Mouse (Mus musculus): ENCODE measurements around the gene Stk4. TPM values are rescaled to one million over a fixed set of nuclear protein-coding genes. Genes with fewer than 3 reads are reported as not detected.

Stk4 gene
- polyA plus RNA-seq, 2 experiments: 16.1 to 23.2 TPM

DNA sequence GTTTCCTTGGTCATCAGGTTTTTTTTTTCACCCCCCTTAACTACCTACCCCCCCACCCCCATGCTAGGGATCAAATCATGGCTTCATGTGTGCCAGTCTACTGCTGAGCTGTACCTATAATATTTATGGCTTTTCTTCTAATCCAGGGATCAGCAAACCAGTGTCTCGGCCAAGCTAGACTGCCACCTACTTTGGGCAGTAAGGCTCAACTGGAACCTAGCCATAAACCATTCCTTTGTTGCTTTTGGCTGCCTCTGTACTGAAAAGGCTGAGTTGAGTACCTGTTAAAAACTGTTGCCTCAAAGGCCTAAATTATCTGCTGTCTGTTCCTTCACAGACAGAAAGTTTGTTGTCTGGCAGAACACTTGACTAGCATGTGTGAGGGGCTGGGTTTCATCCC lies 31.8 kb downstream of the Stk4 start:
- Histone ChIP-seq H3K27ac (replicated peaks; ENCODE audit: low read depth, low read length) (no peak overlapping the region), H3K4me3 (replicated peaks; ENCODE audit: low read length) (no peak overlapping the region), H3K9me3 (ENCODE audit: control insufficient read depth, low read length) (no peaks in the 10 kb centered on the region), H3K27me3 (ENCODE audit: control insufficient read depth, insufficient read depth, low read length) (no peaks in the 10 kb centered on the region), H3K36me3 (ENCODE audit: control insufficient read depth, insufficient read depth, low read length) (peaks cover 52% of the 10 kb centered on the region), H3K9ac (ENCODE audit: low read depth, low read length, severe bottlenecking) (no peak overlapping the region), H3K4me1 (ENCODE audit: control insufficient read depth, insufficient read depth, low read length) (peaks cover 7% of the 10 kb centered on the region; the same call in 1 of the 2 replicates), H3K4me2 (replicated peaks; ENCODE audit: low read depth, low read length, severe bottlenecking) (no peak overlapping the region)
- no peak for ATAC-seq (ENCODE audit: low FRiP score, low read depth)
- DNase-seq (ENCODE audit: low spot score): no peak
- 64% methylated on average over 1 of the region's 1 CpGs for WGBS
- no peak for TF ChIP-seq POLR2A (IDR thresholded peaks at IDR 0.05; ENCODE audit: borderline replicate concordance, extremely low read depth, insufficient read depth, insufficient read length)

DNA sequence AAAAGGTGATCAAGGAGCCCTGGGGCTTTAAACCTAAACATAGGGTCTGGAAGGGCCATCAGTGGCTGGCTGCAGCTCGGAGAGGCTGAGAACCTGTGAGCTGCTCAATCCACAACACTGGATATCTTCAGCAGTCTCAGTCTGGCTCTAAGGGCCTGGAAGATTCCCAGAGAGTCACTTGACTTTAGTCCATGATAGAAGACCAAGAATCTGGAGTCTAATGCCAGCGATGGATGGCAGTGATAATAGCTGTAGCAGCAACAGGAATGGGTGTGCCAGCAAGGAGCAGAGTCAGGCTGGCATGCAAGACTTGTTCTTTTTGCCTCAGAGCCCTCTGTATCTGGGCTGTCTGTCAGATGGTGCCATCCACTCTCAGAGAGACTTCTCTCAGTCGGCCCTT lies 32.2 kb downstream of the Stk4 start:
- WGBS: 77% methylated on average over 3 of the region's 3 CpGs
- no peak for ATAC-seq (ENCODE audit: low FRiP score, low read depth)

DNA sequence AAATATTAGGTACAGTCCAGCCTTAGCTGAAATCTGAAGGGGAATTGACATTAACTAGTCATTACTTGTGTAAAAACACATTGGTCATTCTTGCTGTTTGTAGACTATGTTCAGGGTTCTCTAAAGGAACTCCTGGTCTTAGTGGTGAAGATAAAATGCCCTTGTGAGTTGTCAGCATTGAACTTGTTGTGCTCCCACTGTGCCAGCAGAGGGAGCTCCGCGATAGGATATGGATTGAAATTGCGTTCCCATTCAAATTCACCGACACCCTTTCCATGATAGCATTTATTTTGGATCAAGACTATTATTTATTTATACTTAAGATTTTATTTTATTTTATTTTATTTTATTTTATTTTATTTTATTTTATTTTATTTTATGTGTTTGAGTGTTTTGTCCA lies 33.4 kb downstream of the Stk4 start:
- DNase-seq (ENCODE audit: low spot score) (peak; percentile 69), ATAC-seq (ENCODE audit: low FRiP score, low read depth) (peak; percentile 2; the same call in 1 of the 2 replicates)
- Histone ChIP-seq H3K9me3 (ENCODE audit: control insufficient read depth, low read length) (no peaks in the 10 kb centered on the region), H3K27me3 (ENCODE audit: control insufficient read depth, insufficient read depth, low read length) (no peaks in the 10 kb centered on the region), H3K9ac (ENCODE audit: low read depth, low read length, severe bottlenecking) (no peak overlapping the region), H3K36me3 (ENCODE audit: control insufficient read depth, insufficient read depth, low read length) (peaks cover 45% of the 10 kb centered on the region), H3K4me3 (replicated peaks; ENCODE audit: low read length) (no peak overlapping the region), H3K27ac (replicated peaks; ENCODE audit: low read depth, low read length) (no peak overlapping the region), H3K4me2 (replicated peaks; ENCODE audit: low read depth, low read length, severe bottlenecking) (no peak overlapping the region), H3K4me1 (ENCODE audit: control insufficient read depth, insufficient read depth, low read length) (peaks cover 20% of the 10 kb centered on the region)
- WGBS: 25% methylated on average over 4 of the region's 4 CpGs
- no peak for TF ChIP-seq POLR2A (IDR thresholded peaks at IDR 0.05; ENCODE audit: borderline replicate concordance, extremely low read depth, insufficient read depth, insufficient read length)

More for the DNA sequence above, 32.2 kb downstream of the Stk4 start:
- H3K9me3 ChIP-seq (ENCODE audit: control insufficient read depth, low read length): no peaks in the 10 kb centered on the region
- H3K9ac ChIP-seq (ENCODE audit: low read depth, low read length, severe bottlenecking): no peak overlapping the region
- no peak overlapping the region for H3K4me3 ChIP-seq (replicated peaks; ENCODE audit: low read length)
- H3K4me2 ChIP-seq (replicated peaks; ENCODE audit: low read depth, low read length, severe bottlenecking): no peak overlapping the region
- no peak overlapping the region for H3K27ac ChIP-seq (replicated peaks; ENCODE audit: low read depth, low read length)
- peaks cover 10% of the 10 kb centered on the region for H3K4me1 ChIP-seq (ENCODE audit: control insufficient read depth, insufficient read depth, low read length)
- H3K36me3 ChIP-seq (ENCODE audit: control insufficient read depth, insufficient read depth, low read length): peaks cover 52% of the 10 kb centered on the region
- no peak for TF ChIP-seq POLR2A (IDR thresholded peaks at IDR 0.05; ENCODE audit: borderline replicate concordance, extremely low read depth, insufficient read depth, insufficient read length)
- no peak for DNase-seq (ENCODE audit: low spot score)
- no peaks in the 10 kb centered on the region for H3K27me3 ChIP-seq (ENCODE audit: control insufficient read depth, insufficient read depth, low read length)

DNA sequence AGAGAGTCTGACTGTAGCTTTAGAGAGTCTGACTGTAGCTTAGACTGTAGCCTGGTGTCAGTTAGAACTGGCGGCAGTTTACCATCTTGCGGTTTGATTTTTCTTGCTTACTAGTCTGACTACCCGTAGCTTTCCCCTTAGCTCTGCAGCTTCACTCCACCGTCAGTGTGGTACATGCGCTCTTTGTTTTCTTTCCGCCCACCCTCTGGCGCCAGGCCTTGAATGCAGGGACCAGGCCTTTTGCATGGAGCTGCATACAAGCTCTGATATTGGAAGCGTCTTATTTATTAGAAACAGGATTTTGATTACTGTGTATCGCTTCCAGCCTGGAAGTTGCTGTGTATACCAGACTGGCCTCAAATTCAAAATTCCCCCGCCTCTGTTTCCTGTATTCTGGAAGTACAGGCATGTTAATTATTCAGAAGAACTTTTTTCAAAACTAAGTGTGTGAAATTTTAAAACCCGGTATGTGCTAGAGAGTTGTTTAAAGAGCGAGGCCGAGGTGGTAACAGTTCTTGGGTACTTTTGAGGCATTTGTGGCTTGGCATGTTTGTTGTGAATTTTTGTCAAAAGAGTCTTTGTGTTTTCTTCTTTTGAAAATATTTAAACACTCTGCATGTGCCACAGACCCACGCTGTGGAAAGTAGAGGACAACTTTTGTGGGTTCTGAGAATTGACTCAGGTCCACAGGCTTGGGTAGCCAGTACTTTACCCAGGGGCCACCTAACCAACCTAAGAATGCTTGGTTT lies 36.3 kb downstream of the Stk4 start:
- Histone ChIP-seq H3K27me3 (ENCODE audit: control insufficient read depth, insufficient read depth, low read length) (no peaks in the 10 kb centered on the region), H3K4me3 (replicated peaks; ENCODE audit: low read length) (no peak overlapping the region), H3K4me2 (replicated peaks; ENCODE audit: low read depth, low read length, severe bottlenecking) (no peak overlapping the region), H3K36me3 (ENCODE audit: control insufficient read depth, insufficient read depth, low read length) (peaks cover 21% of the 10 kb centered on the region; the same call in 1 of the 2 replicates), H3K9me3 (ENCODE audit: control insufficient read depth, low read length) (no peaks in the 10 kb centered on the region), H3K9ac (ENCODE audit: low read depth, low read length, severe bottlenecking) (no peak overlapping the region), H3K4me1 (ENCODE audit: control insufficient read depth, insufficient read depth, low read length) (peaks cover 24% of the 10 kb centered on the region), H3K27ac (replicated peaks; ENCODE audit: low read depth, low read length) (peak overlapping the region; percentile 14)
- no peak for DNase-seq (ENCODE audit: low spot score)
- WGBS: 74% methylated on average over 14 of the region's 14 CpGs
- no peak for ATAC-seq (ENCODE audit: low FRiP score, low read depth)
- TF ChIP-seq POLR2A (IDR thresholded peaks at IDR 0.05; ENCODE audit: borderline replicate concordance, extremely low read depth, insufficient read depth, insufficient read length): no peak

DNA sequence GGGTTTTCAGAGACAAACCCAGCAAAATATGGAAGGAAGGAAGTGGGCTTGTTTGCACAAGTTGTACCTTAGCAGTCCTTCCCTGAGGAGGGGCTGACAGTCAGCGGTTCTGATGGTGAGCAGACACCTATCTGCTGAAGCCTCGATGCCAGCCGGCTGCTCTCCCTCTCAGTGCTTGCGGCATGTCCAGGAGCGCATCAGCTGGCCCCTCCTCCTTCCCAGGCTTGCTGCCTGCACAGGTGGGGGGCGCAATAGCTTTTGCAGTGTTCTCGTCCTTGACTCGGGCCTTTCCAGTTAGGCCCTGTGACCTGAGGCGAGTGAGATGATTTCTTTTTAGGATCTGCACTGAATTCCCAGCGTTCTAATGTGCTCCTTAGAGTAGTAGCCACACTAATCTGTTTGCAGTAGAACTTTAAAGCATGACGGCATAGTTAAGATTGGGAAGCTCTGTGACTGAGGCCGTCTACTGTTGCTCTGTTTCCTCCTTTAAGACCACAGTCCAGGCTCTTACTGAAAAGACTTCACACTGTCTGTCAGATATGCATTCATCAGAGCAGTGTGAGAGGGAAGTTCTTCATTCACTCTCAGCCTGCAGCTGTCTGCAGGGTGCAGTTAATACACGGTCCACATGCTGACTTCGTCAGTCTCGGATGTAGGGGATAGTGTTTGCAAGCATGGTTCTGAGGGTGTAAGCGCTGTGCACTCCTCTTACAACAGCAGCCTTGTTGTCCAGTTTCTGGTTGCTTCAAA lies 37.2 kb downstream of the Stk4 start:
- peak overlapping the region; percentile 14; the same call in 1 of the 2 replicates for H3K27ac ChIP-seq (replicated peaks; ENCODE audit: low read depth, low read length)
- peaks cover 26% of the 10 kb centered on the region for H3K4me1 ChIP-seq (ENCODE audit: control insufficient read depth, insufficient read depth, low read length)
- 70% methylated on average over 16 of the region's 16 CpGs for WGBS
- H3K9me3 ChIP-seq (ENCODE audit: control insufficient read depth, low read length): no peaks in the 10 kb centered on the region
- H3K27me3 ChIP-seq (ENCODE audit: control insufficient read depth, insufficient read depth, low read length): no peaks in the 10 kb centered on the region
- no peak overlapping the region for H3K9ac ChIP-seq (ENCODE audit: low read depth, low read length, severe bottlenecking)
- no peak overlapping the region for H3K4me3 ChIP-seq (replicated peaks; ENCODE audit: low read length)
- peaks cover 17% of the 10 kb centered on the region; the same call in 1 of the 2 replicates for H3K36me3 ChIP-seq (ENCODE audit: control insufficient read depth, insufficient read depth, low read length)
- no peak overlapping the region for H3K4me2 ChIP-seq (replicated peaks; ENCODE audit: low read depth, low read length, severe bottlenecking)
- DNase-seq (ENCODE audit: low spot score) (no peak), ATAC-seq (ENCODE audit: low FRiP score, low read depth) (no peak)
- no peak for TF ChIP-seq POLR2A (IDR thresholded peaks at IDR 0.05; ENCODE audit: borderline replicate concordance, extremely low read depth, insufficient read depth, insufficient read length)
